Mouse (Mus musculus) C2C12 (cell line): ENCODE results near the gene Mbd6. TPM values are rescaled to one million over a fixed set of nuclear protein-coding genes. Genes with fewer than 3 reads are reported as not detected.

Source experiments
- H3K27me3 ChIP-seq: one replicate; pipeline ENCODE4 v1.6.1; 2011; ENCODE audit not compliant: control insufficient read depth, insufficient read depth, insufficient read length
- H3K36me3 ChIP-seq: one replicate; pipeline ENCODE4 v1.6.1; 2011; ENCODE audit not compliant: control insufficient read depth, insufficient read depth
- H3K4me3 ChIP-seq: one replicate; pipeline ENCODE4 v1.5.1; 2011; ENCODE audit warnings: mild to moderate bottlenecking, control low read depth; ENCODE audit not compliant: poor library complexity, insufficient read depth, severe bottlenecking
- H3K79me2 ChIP-seq: one replicate; pipeline ENCODE4 v1.6.1; 2011; ENCODE audit not compliant: control insufficient read depth, insufficient read depth
- H3K79me3 ChIP-seq: one replicate; pipeline ENCODE4 v1.6.1; 2011; ENCODE audit warnings: low read depth, control low read depth
- H3ac ChIP-seq: one replicate; pipeline ENCODE3; 2011; ENCODE audit warnings: low read depth; ENCODE audit not compliant: control insufficient read depth, insufficient read length
- CEBPB ChIP-seq: IDR thresholded peaks from one replicate; pipeline ENCODE4 v1.6.1; 2011; ENCODE audit warnings: low read depth, mild to moderate bottlenecking, control low read depth, moderate library complexity
- CTCF ChIP-seq: IDR thresholded peaks from one replicate; pipeline ENCODE4 v1.5.1; 2011; ENCODE audit not compliant: control insufficient read depth, insufficient read depth, insufficient read length
- FOSL1 ChIP-seq: IDR thresholded peaks from one replicate; pipeline ENCODE4 v1.8.0; 2011; ENCODE audit warnings: mild to moderate bottlenecking, low read length; ENCODE audit not compliant: poor library complexity, insufficient read depth, severe bottlenecking
- MAX ChIP-seq: IDR thresholded peaks from one replicate; pipeline ENCODE4 v1.6.1; 2011; ENCODE audit warnings: mild to moderate bottlenecking, control low read depth
- MYOD1 ChIP-seq: IDR thresholded peaks from one replicate; pipeline ENCODE4 v1.6.1; 2011; ENCODE audit warnings: low read depth; ENCODE audit not compliant: control insufficient read depth, insufficient read length
- MYOG ChIP-seq: IDR thresholded peaks from one replicate; pipeline ENCODE4 v1.6.1; 2011; ENCODE audit not compliant: control insufficient read depth, insufficient read length; ENCODE audit errors: extremely low read depth
- USF1 ChIP-seq: IDR thresholded peaks from one replicate; pipeline ENCODE4 v1.6.1; 2011; ENCODE audit warnings: low read depth, mild to moderate bottlenecking, control low read depth, moderate library complexity
- polyA plus RNA-seq: library from polyadenylated mRNA; unstranded; fragments of >200 nt; fragmentation: generic; extraction: Trizol; gene quantifications from one replicate; pipeline ENCODE4 v1.2.1, GENCODE M21; 2012; ENCODE audit warnings: missing spikeins

The Mbd6 gene
- polyA plus RNA-seq, 1 experiment: 15.2 TPM

DNA sequence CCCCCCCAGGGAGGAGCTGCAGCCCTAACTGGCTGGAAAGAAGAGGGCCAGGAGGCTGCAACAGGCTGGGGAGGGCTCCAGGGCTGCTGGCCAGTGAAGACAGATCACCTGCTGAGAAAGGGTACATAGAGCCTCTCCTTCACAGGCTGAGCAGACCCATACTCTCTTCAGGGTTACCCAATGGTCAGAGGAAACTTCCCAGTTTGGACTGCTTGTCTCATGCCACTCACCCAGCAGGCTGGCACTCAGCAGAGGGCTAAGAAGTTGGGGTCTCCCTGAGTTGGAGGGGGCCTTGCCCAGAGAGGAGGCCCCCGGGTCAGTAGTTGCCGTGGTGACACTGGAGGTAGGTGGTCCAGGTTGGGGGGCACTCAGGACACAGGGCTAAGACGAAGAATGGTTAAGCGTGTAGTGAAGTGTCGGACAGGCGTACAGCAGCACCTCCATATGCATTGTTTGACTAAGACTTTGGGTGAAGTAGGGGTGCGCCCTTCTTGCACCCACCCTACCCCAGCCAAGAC, 4.7 kb downstream of the Mbd6 start:
- peaks cover 30% of the 10 kb centered on the region for H3K79me2 ChIP-seq
- no peaks in the 10 kb centered on the region for H3K27me3 ChIP-seq
- peaks cover 22% of the 10 kb centered on the region for H3K79me3 ChIP-seq
- H3K4me3 ChIP-seq: no peak overlapping the region
- no peak overlapping the region for H3ac ChIP-seq
- TF ChIP-seq MYOD1 (no peak), CTCF (no peak), MYOG (no peak), USF1 (no peak), CEBPB (no peak), MAX (no peak), FOSL1 (no peak)
- H3K36me3 ChIP-seq: peaks cover 66% of the 10 kb centered on the region

DNA sequence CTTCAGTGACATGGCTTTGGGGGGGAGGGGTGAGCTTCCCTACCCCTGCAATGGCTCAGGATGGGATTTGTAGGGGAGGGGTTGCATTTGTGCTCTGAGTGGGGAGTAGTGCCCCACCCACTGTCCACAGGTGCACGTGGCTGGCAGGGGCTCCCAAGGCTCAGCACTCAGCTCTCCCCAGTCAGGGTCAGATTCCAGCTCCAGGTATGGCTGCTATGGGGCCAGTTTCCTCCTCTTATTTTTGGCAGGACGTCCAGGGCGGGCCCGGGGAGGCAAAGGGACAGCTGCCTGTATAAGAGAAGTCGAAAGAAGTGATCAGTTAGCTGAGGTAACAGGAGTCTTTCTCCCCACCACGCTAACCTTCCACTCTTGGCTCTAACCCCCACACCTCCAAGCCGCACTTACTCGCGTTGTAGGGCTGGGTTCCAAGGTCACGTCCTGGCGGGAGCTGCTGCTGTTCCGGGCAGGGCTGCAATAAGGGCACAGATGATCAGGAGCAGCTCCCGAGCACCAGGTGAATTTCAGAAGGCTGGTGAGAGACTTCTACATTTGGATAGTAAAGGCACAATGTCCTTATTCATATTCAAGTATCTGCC, 6.1 kb downstream of the Mbd6 start:
- Histone ChIP-seq H3K27me3 (no peaks in the 10 kb centered on the region), H3K36me3 (peaks cover 80% of the 10 kb centered on the region), H3K79me3 (peaks cover 15% of the 10 kb centered on the region), H3K4me3 (no peak overlapping the region), H3K79me2 (peaks cover 21% of the 10 kb centered on the region), H3ac (no peak overlapping the region)
- TF ChIP-seq CTCF: no peak
- no peak for TF ChIP-seq MYOD1
- TF ChIP-seq MYOG: no peak
- no peak for TF ChIP-seq CEBPB
- no peak for TF ChIP-seq FOSL1
- TF ChIP-seq USF1: no peak
- no peak for TF ChIP-seq MAX

GRCm38 (mm10) chr10:127281316-127281715, 7.5 kb downstream of the Mbd6 start:
- no peaks in the 10 kb centered on the region for H3K27me3 ChIP-seq
- no peak overlapping the region for H3K4me3 ChIP-seq
- no peak for TF ChIP-seq MYOD1
- no peak for TF ChIP-seq MAX
- no peak for TF ChIP-seq MYOG
- no peak for TF ChIP-seq USF1
- no peak for TF ChIP-seq FOSL1
- no peak for TF ChIP-seq CEBPB
- TF ChIP-seq CTCF: no peak
- H3K79me2 ChIP-seq: peaks cover 7% of the 10 kb centered on the region
- peaks cover 91% of the 10 kb centered on the region for H3K36me3 ChIP-seq
- peaks cover 1% of the 10 kb centered on the region for H3K79me3 ChIP-seq
- H3ac ChIP-seq: no peak overlapping the region

GRCm38 (mm10) chr10:127279730-127280129, 9.1 kb downstream of the Mbd6 start:
- peaks cover 1% of the 10 kb centered on the region for H3K79me3 ChIP-seq
- TF ChIP-seq CTCF (no peak), MYOD1 (no peak)
- no peak overlapping the region for H3K4me3 ChIP-seq
- no peaks in the 10 kb centered on the region for H3K79me2 ChIP-seq
- no peaks in the 10 kb centered on the region for H3K27me3 ChIP-seq
- H3ac ChIP-seq: no peak overlapping the region
- H3K36me3 ChIP-seq: peaks cover 92% of the 10 kb centered on the region

DNA sequence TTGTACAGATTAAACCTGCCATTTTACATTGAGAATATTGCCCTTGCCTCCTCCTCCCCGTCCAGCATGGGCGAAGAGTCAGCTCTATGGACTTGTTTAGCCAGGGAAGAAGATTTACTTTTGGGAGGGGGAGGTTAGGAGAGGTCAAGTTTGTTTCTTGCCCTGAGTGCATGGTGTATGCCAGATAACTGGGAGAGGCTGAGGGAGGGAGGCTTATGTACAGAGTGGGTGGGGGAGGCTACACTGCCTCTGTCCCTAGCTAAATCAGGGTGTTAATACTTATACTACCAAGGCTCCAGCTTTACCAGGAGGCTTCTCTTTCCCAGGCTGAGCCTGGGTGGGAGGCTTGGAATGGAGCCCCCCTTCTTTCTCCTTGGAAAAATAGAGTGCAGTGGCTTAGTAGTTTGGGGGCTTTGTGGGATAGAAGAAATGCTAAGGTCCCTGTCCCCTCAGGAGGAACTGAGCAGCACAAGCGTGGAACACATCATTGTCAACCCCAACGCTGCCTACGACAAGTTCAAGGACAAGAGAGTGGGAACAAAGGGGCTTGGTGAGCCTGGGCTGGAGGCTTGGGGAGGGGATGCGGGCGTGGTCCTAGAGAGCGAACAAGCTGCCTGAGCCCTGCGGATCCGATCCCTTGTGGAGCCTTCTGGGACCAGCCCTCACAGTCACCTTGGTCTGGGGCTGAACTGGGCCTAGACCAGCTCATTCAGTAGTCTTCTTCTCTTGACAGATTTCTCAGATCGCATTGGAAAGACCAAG, 14.4 kb downstream of the Mbd6 start:
- Histone ChIP-seq H3ac (no peak overlapping the region), H3K36me3 (peaks cover 74% of the 10 kb centered on the region)

More for the DNA sequence above, 14.4 kb downstream of the Mbd6 start:
- Histone ChIP-seq H3K79me2 (peaks cover 11% of the 10 kb centered on the region), H3K79me3 (peaks cover 7% of the 10 kb centered on the region), H3K4me3 (no peak overlapping the region), H3K27me3 (no peaks in the 10 kb centered on the region)
- TF ChIP-seq MAX: no peak
- TF ChIP-seq USF1: no peak
- no peak for TF ChIP-seq MYOG
- TF ChIP-seq CTCF: no peak
- TF ChIP-seq MYOD1: no peak
- no peak for TF ChIP-seq CEBPB
- no peak for TF ChIP-seq FOSL1
